Mouse (Mus musculus): ENCODE results near the gene Myo19. TPM values are rescaled to one million over a fixed set of nuclear protein-coding genes. Genes with fewer than 3 reads are reported as not detected.

Myo19 gene
- total RNA-seq, 2 experiments from 2014 or later = 1.9 to 3.6 TPM

DNA sequence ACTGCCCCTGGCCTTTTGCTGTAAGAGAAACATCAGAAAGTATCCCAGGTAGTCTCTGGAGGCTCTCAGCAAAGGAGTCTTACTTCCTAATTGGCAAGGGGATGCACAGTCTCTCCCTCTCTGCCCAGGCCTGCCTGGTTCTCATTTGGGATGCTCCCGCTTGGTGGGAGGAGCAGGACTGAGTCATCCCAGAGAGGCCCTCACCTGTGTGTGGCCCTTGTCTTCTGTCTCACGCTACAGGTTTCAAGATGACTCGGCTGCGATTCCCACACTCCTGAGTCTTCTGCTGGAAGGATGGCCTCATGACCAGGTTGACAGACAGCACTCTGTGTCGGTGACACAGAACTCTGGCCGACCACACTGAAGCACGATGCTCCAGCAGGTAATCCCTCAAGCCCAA, 2.4 kb downstream of the Myo19 start:
- no peak for DNase-seq
- intact Hi-C loops (cut with DNase I) = no loop called here

DNA sequence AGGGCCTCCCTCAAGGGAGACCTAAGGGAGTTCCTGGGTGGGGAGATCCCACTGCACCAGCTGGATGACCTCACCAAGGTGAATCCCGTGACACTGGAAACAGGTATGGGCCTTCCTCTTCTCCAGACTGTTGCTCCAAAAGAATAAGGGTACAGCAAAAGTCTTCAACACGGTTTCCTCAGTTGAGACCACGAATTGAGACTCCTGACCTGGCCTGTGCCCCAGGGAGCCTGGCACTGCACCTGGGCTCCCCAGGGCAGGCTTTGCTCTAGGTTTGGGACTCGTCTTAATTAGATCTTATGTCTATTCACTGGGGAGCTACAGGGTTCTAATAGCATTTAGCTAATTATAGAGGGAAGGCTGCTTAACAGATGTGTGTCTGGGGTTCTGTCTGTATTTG, 5.3 kb downstream of the Myo19 start:
- DNase-seq = no peak
- intact Hi-C loops (cut with DNase I) = no loop called here

DNA sequence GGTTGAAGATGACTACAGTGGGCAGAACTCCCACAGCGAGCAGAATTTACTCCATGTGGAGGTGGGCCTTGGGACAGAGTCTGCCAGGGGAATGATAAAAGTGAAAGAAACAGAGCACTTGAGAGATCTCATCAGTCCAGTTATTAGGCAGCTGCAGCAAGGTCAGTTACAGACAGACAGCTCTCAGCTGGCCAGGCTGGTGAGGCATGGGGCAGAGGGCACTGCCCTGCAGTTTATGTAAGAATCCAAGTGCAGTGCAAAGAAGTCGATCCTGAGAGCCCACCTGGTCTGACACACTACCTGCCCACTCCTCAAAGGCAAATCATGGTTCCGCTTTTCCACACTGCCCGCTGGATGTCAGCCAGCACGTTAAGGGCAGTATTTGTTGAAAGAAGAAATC, 6.3 kb downstream of the Myo19 start:
- no peak for DNase-seq
- intact Hi-C loops (cut with DNase I) = no loop called here

DNA sequence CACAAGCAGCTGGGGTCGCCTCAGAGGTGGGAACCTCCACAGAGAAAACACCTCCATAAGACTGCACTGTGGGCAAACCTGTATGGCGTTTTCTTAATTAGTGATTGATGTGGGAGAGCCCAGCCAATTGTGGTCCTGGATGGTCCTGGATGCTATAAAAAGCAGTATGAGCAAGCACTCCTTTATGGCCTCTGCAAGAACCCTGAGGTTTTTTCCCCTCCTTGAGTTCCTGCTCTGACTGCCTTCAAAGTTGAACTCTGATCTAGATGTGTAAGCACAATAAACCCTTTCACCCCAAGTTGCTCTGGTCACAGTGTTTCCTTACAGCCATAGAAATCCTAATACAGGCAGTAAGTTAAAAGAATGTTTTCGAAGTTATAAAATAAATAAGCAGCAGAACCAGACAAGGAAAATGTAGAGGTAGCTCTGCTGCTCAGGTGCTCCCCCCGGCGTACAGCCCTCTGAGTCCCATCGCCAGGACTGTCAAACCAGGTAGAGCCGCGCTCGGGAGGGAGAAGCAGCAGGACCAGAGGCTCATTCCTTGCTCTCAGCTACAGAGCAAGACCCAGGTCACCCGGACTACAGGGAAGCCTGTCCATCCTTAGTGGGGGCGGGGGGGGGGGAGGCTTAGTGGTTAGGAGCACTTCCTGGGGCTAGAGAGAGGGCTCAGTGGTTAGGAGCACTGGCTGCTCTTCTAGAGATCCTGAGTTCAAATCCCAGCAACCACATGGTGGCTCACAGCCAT, 7.0 kb downstream of the Myo19 start:
- intact Hi-C loops (cut with DNase I) = no loop called here
- no peak for DNase-seq

DNA sequence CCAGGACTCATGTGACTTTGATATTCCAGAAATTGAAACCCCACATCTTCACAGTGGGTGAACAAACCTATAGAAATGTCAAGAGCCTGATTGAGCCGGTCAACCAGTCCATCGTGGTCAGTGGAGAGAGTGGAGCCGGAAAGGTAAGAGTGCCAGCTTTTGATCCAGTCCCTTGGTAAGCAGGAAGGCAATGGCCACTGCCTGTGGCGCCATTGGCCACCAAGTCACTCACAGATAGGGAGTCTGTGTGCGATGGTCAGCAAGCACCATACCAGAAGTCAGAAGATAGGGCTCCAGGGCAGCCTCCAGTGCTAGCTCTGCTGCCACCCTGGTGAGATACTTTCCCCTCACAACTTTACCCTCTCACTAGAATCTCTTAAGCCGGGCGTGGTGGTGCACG, 8.1 kb downstream of the Myo19 start:
- intact Hi-C loops (cut with DNase I) = no loop called here
- DNase-seq = no peak

DNA sequence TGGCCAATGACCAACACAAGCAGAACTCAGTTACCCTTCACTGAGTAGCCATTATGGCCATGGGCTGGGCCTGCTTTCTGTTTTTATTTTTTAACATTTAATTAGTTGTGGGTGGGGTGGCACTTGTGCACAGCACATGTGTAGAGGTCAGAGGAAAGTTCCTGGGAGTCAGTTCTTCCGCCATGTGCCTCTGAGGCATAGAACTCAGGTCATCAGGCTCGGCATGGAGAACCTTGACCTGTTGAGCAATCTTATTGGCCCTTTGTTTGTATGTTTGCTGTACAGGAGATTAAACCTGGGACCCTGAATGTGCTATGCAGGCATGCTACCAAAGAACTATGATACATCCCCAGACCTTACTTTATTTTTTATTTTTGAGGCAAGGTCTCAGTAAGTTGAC, 9.5 kb downstream of the Myo19 start:
- intact Hi-C loops (cut with DNase I) = no loop called here
- no peak for DNase-seq

DNA sequence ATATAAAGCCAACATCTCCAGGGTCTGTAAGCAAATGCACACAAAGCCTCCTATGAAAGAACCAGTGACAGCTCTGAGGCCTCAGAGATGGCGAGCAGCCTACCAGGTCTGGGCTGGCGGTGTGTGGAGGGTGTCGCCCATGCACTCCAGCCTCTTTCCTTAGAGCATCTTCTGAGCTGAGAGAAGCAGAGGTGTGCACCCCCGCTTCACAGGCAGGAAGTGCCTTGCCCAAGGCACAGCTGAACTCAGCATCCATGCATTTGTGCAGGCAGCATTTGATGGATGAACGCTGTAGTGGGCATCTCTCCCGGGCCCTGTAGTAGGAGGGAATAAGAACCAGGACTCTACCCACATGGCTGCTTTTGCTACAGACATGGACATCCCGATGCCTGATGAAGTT, 11.8 kb downstream of the Myo19 start:
- intact Hi-C loops (cut with DNase I) = no loop called here
- DNase-seq = no peak

DNA sequence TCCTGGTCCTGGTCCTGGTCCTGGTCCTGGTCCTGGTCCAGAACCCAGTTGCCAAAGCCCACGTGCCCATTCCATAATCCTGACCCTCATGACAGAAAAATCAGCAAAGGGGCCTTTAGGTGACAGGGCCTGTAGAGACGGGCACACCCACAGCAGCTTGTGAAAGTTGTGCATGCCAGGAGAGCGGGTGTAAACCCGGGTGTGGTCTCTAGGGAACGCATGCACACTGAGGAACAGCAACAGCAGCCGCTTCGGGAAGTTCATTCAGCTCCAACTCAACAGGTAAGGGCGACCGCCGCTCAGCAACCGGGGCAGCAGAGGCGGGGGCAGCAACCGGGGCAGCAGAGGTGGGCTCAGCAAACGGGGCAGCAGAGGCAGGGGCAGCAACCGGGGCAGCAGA, 13.2 kb downstream of the Myo19 start:
- intact Hi-C loops (cut with DNase I) = no loop called here
- no peak for DNase-seq

DNA sequence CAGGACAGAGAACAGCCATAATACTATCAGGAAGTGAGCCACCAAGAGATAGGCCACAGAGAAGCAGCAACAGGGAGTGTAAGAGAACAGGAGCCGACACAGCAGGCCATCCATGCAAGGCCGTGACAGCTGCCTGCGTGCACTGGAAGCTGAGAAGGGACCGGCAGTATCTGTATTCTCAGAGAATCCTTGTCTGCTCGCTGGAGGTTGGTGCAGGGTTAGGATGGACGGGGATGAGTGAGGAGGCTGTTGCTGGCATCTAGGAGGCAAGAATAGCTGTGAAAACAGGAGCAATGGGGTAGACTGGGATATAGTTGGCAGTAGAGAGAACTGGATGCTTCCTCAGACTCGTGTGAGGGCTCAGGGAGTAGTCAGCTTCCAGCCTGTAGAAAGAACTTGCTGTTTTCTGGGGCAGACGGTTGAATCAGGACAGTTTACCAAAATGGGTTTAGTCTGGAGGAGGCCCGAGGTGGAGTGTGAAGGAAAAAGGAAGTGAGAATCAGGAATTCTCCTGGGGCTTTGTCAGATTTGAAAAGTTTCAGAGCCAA, 24.7 kb downstream of the Myo19 start:
- intact Hi-C loops (cut with DNase I) = no loop called here
- no peak for DNase-seq

DNA sequence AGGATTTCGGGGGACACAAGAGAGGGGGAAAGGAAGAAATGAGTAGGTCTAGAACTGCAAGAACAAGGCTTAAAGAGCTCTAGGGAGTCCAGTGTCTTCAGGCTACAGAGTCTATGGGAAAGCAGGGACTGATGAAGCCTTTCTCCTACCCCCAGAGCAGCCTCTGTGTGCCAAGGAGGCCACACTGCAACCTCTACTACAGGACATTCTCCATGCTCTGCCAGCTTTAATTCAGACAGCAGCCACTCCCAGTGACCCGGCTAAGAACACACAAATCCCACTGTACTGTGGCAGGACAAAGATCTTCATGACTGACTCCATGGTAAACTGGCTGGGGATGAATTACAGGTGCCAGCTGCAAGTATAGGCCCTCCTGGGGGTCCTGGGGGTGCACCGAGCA, 27.1 kb downstream of the Myo19 start:
- no peak for DNase-seq
- intact Hi-C loops (cut with DNase I) = no loop called here

DNA sequence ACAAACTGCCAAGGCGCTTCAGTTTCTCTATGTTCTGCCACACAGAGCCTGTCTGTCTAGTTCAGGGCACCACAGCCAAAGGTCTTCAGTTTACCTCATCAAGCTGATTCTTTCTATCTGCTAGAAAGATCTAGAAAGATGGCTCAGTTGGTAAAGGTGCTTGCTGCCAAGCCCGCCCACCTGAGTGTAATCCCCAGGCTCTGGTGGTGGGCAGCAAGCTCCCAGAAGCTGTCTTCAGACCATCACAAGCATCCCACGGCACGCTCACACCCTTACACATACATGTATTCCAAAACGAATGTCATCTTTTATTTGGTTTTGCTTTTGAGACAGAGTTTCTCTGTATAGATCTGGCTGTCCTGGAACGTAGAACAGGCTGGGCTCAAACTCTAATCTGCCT, 28.5 kb downstream of the Myo19 start:
- DNase-seq = no peak
- intact Hi-C loops (cut with DNase I) = loop anchor here (2.0 kb wide), 1 partner anchor 72 kb away; no protein-coding TSS in a partner anchor

DNA sequence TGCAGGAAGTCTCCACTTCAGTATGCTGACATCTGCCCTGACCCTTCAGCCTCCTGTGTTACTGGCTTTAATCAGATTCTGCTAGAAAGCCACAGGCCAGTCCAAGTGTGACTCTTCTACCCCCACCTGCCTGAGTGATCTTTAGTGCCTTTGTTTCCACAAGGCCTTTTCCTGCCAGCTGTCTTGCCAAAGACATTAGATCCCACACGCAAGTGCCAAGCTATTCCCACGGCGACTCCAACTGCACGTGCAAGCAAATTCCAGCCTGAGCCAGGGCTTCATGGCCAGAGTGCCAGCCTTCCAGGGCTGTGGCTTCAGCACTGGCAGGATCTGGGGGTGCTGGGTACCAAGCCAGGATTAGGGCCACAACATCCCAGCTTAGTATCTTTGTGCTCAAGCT, 30.5 kb downstream of the Myo19 start:
- DNase-seq = no peak
- intact Hi-C loops (cut with DNase I) = no loop called here

DNA sequence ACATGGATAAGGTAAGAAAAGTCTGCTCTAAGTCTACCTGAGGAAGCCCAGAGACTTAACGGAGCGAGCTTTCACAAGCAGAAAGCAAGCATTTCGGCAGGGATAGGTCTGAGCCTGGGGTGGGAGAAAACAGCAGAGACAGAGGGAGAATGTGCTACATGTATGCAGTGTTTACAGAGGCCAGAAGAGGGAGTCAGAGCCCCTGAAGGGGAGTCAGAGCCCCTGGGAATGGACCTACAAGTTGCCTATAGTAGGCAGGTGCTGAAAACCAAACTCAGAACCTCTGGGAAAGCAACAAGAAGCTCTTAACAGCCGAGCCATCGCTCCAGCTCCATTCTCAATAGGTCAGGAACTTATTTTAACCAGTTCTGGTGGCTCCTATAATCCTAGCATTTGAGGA, 34.7 kb downstream of the Myo19 start:
- intact Hi-C loops (cut with DNase I) = loop anchor here (5.0 kb wide), 2 partner anchors 63 to 78 kb away; no protein-coding TSS in a partner anchor
- DNase-seq = no peak

DNA sequence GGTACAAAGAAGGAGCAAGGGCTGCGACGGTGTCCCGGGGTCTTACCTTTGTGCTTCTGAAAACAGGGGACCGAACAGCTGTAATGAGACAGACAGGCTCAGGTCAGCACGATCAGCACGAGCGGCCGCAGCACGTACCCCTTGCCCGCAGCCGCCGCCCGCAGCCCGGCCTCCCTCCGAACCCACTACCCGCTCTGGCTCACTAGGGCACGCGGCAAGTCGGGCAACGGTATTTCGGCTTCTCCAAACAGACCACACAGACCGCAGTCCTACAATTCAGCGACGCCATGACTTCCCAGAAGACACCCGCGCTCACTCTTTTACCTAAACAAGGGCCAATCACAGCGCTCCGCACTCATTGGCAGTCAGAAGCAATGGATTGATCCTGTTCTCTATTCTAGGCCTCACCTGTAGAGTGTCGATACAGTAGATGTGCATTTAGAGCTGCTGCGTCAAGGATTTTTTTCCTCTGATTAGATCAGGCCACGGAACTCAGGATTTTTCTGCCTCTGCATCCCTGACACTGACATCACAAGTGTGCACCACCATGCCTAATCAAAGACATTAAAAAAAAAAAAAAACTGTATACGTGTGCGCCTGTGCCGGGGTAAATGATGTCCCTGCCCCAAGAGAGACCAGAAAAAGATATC, 36.2 kb downstream of the Myo19 start, which contains the start of gene Znhit3:
Gene Znhit3 (minus strand): TSS at position 314 of the 650 bp plus-strand sequence.
- intact Hi-C loops (cut with DNase I) = loop anchor here (5.0 kb wide), 2 partner anchors 61 to 76 kb away; no protein-coding TSS in a partner anchor
- DNase-seq = peak; percentile 53 to 68

DNA sequence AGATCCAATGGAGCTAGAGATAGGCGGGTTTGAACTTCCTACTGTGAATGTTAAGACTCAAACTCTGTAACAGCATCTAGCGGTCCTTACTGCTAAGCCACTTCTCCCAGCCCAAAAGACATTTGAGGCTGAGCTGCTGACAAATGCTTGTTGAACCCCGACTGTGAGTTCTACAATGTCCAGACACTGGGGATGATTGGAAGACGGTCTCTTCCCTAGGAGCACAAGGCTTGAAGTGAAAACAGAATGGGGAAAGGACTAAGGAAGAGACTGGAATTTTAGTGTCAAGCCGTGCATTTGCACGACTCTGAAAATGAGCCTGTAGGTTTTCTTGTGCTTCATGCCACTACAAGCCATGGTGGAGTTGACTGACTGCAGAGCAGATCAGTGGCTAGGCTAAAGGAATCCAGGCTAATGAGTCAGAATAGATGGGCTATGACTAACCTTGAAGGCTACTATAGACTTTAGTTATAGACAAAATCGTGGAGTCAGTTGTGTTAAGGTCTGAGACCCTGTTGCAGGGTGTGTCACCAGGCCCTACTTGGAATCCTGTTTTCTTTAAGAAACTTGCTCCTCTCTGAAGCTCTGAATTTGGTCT, 36.9 kb downstream of the Myo19 start:
- intact Hi-C loops (cut with DNase I) = loop anchor here (5.0 kb wide), 2 partner anchors 60 to 75 kb away; no protein-coding TSS in a partner anchor
- no peak for DNase-seq

DNA sequence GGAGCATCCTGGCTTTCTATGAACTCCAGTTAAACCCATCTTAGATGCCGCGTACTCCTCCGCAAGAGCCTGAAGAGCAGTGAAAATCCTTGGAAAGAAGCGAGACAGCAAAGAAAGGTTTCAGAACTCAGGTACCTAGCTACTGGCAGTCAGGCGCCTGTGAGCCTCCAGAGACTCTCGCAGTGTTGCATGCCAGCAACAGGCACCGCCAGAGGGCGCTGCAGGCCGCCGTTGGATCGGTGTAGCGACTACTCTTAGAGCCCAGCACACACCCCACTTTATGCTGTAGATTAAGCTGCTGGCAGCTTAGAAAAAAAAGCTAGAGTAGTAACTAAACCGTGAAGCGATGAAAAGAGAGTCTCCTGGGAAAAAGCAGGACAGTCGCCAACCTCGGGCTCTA, 38.5 kb downstream of the Myo19 start:
- intact Hi-C loops (cut with DNase I) = loop anchor here (5.0 kb wide), 2 partner anchors 59 to 74 kb away; no protein-coding TSS in a partner anchor
- DNase-seq = peak; percentile 77 to 85

DNA sequence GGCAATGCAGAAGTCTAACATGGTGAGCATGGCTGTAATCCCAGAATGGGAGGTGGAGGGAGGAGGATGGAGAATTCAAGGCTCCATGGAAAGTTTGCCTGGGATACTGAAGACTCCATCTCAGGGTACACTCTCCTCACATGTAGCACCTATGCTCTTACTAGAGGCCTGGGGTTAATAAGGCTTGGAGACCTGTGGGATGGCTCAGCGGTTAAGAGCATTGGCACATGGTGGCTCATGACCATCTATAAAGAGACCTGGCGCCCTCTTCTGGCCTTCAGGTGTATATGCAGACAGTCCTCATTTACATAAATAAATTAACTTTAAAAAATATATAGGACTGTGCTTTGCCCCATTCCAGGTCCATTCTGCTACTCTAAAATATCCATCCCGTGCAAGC, 39.3 kb downstream of the Myo19 start:
- no peak for DNase-seq
- intact Hi-C loops (cut with DNase I) = loop anchor here (5.0 kb wide), 2 partner anchors 58 to 73 kb away; no protein-coding TSS in a partner anchor

DNA sequence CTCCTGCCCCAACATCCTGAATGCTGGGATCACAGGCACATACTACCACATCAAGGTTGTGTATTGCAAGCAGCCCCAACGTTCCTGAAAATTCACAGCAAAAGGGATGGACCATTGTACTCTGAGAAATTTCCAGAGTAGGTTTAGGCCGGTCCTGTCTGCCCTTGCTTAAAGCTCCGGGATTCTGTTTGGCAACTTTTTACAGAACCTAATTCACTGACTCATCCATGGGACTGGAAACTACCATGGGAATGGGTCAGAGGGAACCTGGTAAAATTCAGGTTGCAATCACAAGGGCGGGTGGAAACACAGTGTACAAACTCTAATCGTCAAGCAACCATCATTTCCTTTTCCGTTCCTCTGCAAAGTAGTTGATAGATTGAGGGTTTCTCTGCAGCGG, 40.0 kb downstream of the Myo19 start:
- intact Hi-C loops (cut with DNase I) = loop anchor here (5.0 kb wide), 2 partner anchors 57 to 72 kb away; no protein-coding TSS in a partner anchor
- no peak for DNase-seq

DNA sequence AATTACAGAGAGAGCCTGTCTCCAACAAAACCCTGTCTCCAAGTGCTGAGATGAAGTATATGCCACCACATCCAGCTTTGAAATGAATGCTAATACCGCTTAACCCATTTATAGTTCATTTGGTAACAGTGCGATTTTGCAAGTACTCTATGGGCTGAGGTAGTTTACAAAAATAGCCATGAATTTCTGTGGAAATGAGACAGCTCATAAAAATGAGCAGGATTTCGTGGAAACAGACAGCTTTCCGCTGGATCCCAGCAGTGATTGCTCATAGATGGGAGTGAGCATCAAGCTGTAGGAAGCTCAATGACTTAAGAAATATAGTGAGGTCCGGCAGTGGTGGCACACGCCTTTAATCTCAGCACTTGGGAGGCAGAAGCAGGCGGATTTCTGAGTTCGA, 41.0 kb downstream of the Myo19 start:
- no peak for DNase-seq
- intact Hi-C loops (cut with DNase I) = no loop called here

DNA sequence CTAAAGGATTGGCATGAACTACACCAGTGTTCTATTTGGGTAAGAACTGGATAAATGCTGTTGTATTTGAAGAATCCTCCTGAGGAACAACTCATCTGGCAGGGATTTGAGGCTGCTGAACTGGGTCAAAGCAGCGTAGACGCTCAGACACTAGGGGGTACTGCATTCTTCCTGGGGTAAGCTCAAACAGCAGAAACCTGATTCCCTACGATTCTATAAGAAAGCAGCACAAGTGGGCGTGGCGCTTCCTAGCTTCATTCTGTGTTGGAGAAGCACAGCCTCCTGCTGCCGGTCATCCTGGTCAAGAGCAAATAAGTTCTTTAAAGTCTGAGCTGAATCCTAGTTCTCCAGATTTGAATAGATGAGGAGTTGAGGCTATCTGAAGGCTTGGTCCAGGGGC, 52.3 kb downstream of the Myo19 start:
- intact Hi-C loops (cut with DNase I) = no loop called here
- DNase-seq = no peak

DNA sequence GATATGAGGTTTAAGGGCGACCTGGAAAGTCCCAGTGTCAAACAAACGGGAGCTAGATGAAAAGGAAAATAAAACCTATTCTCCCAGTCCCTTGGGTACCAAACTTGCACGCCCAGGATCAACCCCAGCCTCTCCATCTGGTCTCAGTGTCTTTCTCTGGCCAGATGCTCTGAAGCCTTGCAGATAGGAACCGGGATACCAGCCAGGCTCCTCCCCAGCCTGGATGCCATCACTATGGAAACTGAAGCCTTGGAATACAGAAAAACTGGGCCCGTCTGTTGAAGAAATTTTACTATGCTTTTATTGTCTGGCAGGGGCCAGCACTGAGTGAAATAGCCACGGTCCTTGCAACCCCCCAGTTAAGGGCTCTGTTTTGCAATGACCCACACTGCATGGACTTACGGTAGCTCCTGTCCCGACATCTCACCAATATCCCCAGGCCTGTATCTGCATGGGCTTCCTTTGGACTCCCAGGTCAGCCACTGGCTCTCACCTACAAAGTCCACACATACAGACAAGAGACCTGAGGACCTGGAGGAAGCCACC, 59.6 kb downstream of the Myo19 start:
- no peak for DNase-seq
- intact Hi-C loops (cut with DNase I) = no loop called here
